Comparison of ENCODE assay signal across 8 mouse cellular contexts in genomic region chr17:34038878-34039561, GRCm38 (mm10). TPM values are rescaled to one million over a fixed set of nuclear protein-coding genes. Genes with fewer than 3 reads are reported as not detected.
DNase-seq lines count a peak whose midpoint lies in the region; ATAC-seq lines count a peak whose summit lies in the region.

Gene Col11a2 (plus strand): TSS chr17:34039437.

- intact Hi-C loops in gastrocnemius, postnatal 14 days (cut with DNase I; ENCODE audit: low total_unique reads) = loop anchor here (5.0 kb wide), 1 partner anchor 38 kb away; no protein-coding TSS in a partner anchor
- intact Hi-C loops in left cerebral cortex, postnatal 14 days (cut with DNase I) = loop anchor here (5.0 to 10.0 kb wide), 2 partner anchors 78 to 566 kb away; partner anchors contain the start of genes Agpat1, H2-DMa and Rnf5

- ATAC-seq in neural tube, embryonic 13.5 days (ENCODE audit: low read depth) = peak; percentile 75

- peak within 1 kb of the TSS; percentile 62 for H3K4me2 ChIP-seq in neural tube, embryonic 13.5 days

- DNase-seq in kidney, adult 9 months = peak; percentile 13
- no peak for DNase-seq in kidney, postnatal 25 days
- peak; percentile 48 to 52 for DNase-seq in cerebellum, postnatal 10 days
- no peak for DNase-seq in gastrocnemius, postnatal 14 days
- peak in 1 of 2 experiments; percentile 18 for DNase-seq in left cerebral cortex, postnatal 14 days (ENCODE audit: low spot score in 2 of 2)
- DNase-seq in ovary, postnatal 10 days (ENCODE audit: low spot score) = no peak
- no peak for DNase-seq in right cerebral cortex, postnatal 36 days (ENCODE audit: low spot score in 2 of 2)

- H3K4me1 ChIP-seq in neural tube, embryonic 13.5 days (replicated peaks) = peaks cover 46% of the 10 kb centered on the region

- H3K27ac ChIP-seq in neural tube, embryonic 13.5 days (replicated peaks) = 0 out of 2 replicates have a peak within 1 kb of the TSS, but pooled peaks have one; percentile 18

- H3K9ac ChIP-seq in neural tube, embryonic 13.5 days = peak within 1 kb of the TSS; percentile 67

- H3K27me3 ChIP-seq in neural tube, embryonic 13.5 days = no peaks in the 10 kb centered on the region

- WGBS in neural tube, embryonic 13.5 days = 4% methylated on average over 28 of the region's 28 CpGs

- H3K9me3 ChIP-seq in neural tube, embryonic 13.5 days = no peaks in the 10 kb centered on the region

- H3K4me3 ChIP-seq in neural tube, embryonic 13.5 days = peak within 1 kb of the TSS; percentile 28

- peaks cover 42% of the 10 kb centered on the region for H3K36me3 ChIP-seq in neural tube, embryonic 13.5 days

RNA-seq across cellular contexts. Expression of gene Col11a2, which starts in this region (rescaled TPM):
- 10 to 100 TPM; 51.1 to 56.0 TPM for total RNA-seq in gastrocnemius, postnatal 14 days (2021)
- total RNA-seq in left cerebral cortex, postnatal 14 days (2021) = 10 to 100 TPM; 16.6 to 22.6 TPM
- polyA plus RNA-seq in neural tube, embryonic 13.5 days (2015; fragmentation: Nextera tagmentation; extraction: Ambion mirVana) = 4.5 and 4.7 TPM in 2 replicates

Comparison
In these comparisons a context has a peak if more than half of its experiments do, and no peak if none do; other contexts are left out.
1. DNase-seq: peak in kidney, adult 9 months (single experiment) and cerebellum, postnatal 10 days (2 of 2); none in kidney, postnatal 25 days (0 of 2), gastrocnemius, postnatal 14 days (single experiment), ovary, postnatal 10 days (single experiment) and right cerebral cortex, postnatal 36 days (0 of 2).